Mouse (Mus musculus): ENCODE measurements at regions not wholly inside any gene's neighbourhood (a gene's known extent, or its start where the extent isn't known, plus 50 kb on each side); places are given as distances from the start of the nearest gene placed in this dataset.

DNA sequence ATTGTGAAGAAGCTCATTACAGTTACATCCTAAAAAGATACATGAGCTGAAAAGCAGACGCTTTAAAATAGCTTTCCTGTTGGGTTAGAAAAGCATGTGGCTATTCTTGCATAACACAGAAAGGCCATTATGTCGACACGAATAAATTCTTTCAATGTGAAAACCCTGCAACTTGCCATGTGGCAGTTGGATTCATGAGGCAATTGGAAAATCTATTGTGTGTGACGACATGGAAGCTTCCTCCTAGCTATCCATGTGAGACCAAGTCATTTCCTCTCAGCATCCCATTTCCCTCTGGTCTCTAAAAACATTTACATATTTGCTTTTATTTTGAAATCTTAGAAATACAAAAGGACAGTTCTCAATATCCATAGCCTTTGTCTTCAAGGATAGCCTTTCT lies 975.2 kb upstream of the B3galt2 start:
- TF ChIP-seq BHLHE40 (IDR thresholded peaks at IDR 0.05; ENCODE audit: borderline replicate concordance, low read depth, low read length), result no peak
- TF ChIP-seq CTCF (IDR thresholded peaks at IDR 0.05 in 2 of 3, conservative IDR thresholded peaks at IDR 0.05 in 1 of 3; ENCODE audit: control insufficient read depth in 1 of 3, insufficient read depth in 1 of 3, low read depth in 2 of 3, low read length in 3 of 3, poor library complexity in 1 of 3, severe bottlenecking in 1 of 3), result no peak
- no peak for TF ChIP-seq MAFK (IDR thresholded peaks at IDR 0.05; ENCODE audit: borderline replicate concordance, low read depth, low read length)
- no peak for TF ChIP-seq CHD2 (IDR thresholded peaks at IDR 0.05; ENCODE audit: low read length)
- no peak for TF ChIP-seq KAT2A (conservative IDR thresholded peaks at IDR 0.05; ENCODE audit: low read depth, low read length)
- TF ChIP-seq UBTF (IDR thresholded peaks at IDR 0.05; ENCODE audit: borderline replicate concordance, insufficient read depth, low read depth, low read length), result no peak
- no peak for TF ChIP-seq RCOR1 (IDR thresholded peaks at IDR 0.05; ENCODE audit: low read depth, low read length)
- TF ChIP-seq POLR2A (IDR thresholded peaks at IDR 0.05; ENCODE audit: control insufficient read depth in 1 of 2, insufficient read depth in 1 of 2, low read depth in 1 of 2, low read length in 2 of 2, poor library complexity in 1 of 2), result no peak
- TF ChIP-seq ELF1 (IDR thresholded peaks at IDR 0.05; ENCODE audit: low read depth, low read length), result no peak

Data from MEL (cell line).